Mouse (Mus musculus) limb, embryonic 13.5 days (tissue): ENCODE measurements around the gene Coa7. TPM values are rescaled to one million over a fixed set of nuclear protein-coding genes. Genes with fewer than 3 reads are reported as not detected.

ENCODE experiments used
- polyA plus RNA-seq: library from polyadenylated mRNA; unstranded; fragments of >200 nt; fragmentation: Nextera tagmentation; extraction: Ambion mirVana; gene quantifications from 2 replicates; pipeline ENCODE4 v1.2.1, GENCODE M21; 2015

The Coa7 gene
- polyA plus RNA-seq, 1 experiment from 2014 or later: 49.0 TPM

Other genes with a start within 250 kb of the Coa7 start
- 1.0 and 1.4 TPM in 2 replicates for gene Podn, start 231.7 kb upstream of the Coa7 start, polyA plus RNA-seq
- gene Scp2, start 183.1 kb upstream of the Coa7 start, polyA plus RNA-seq: 157 and 168 TPM in 2 replicates
- 50.1 and 50.8 TPM in 2 replicates for gene Echdc2, start 162.7 kb upstream of the Coa7 start, polyA plus RNA-seq
- 0.15 and 0.18 TPM in 2 replicates for gene Zyg11a, start 110.1 kb upstream of the Coa7 start, polyA plus RNA-seq
- gene Zyg11b, start 27.0 kb upstream of the Coa7 start, polyA plus RNA-seq: 12.2 and 14.5 TPM in 2 replicates
- 7.0 and 7.4 TPM in 2 replicates for gene Shisal2a, start 55.2 kb downstream of the Coa7 start, polyA plus RNA-seq
- 88.5 and 89.8 TPM in 2 replicates for gene Gpx7, start 78.8 kb downstream of the Coa7 start, polyA plus RNA-seq
- gene Tut4, start 131.3 kb downstream of the Coa7 start, polyA plus RNA-seq: 113 and 124 TPM in 2 replicates